Mouse (Mus musculus) forebrain, embryonic 16.5 days (tissue): ENCODE results near the gene Spred1. TPM values are rescaled to one million over a fixed set of nuclear protein-coding genes. Genes with fewer than 3 reads are reported as not detected.

Experiments used
- ATAC-seq: fragments of 200-750 bp; cut with Nextera tagmentation; 2 replicates; pipeline ENCODE4 v1.8.0; 2017; ENCODE audit warnings: mild to moderate bottlenecking, moderate library complexity
- H3K27ac ChIP-seq: fragments of 300-500 bp; sonication (generic); 2 replicates; pipeline ENCODE4 v1.5.1; 2014; ENCODE audit warnings: low read length, control low read depth
- H3K27me3 ChIP-seq: fragments of 300-500 bp; sonication (generic); replicated peaks from 2 replicates; pipeline ENCODE4 v1.6.1; 2014; ENCODE audit warnings: low read length; ENCODE audit not compliant: control insufficient read depth, insufficient read depth
- H3K36me3 ChIP-seq: fragments of 300-500 bp; sonication (generic); 2 replicates; pipeline ENCODE4 v1.6.1; 2014; ENCODE audit not compliant: control insufficient read depth, insufficient read depth
- H3K4me1 ChIP-seq: fragments of 300-500 bp; sonication (generic); replicated peaks from 2 replicates; pipeline ENCODE4 v1.6.1; 2014; ENCODE audit warnings: low read length; ENCODE audit not compliant: control insufficient read depth, insufficient read depth
- H3K4me2 ChIP-seq: fragments of 300-500 bp; sonication (generic); 2 replicates; pipeline ENCODE4 v1.6.1; 2014; ENCODE audit warnings: mild to moderate bottlenecking, low read length, control low read depth
- H3K4me3 ChIP-seq: fragments of 300-500 bp; sonication (generic); replicated peaks from 2 replicates; pipeline ENCODE4 v1.5.1; 2014; ENCODE audit warnings: mild to moderate bottlenecking, low read length, control low read depth
- H3K9ac ChIP-seq: fragments of 300-500 bp; sonication (generic); replicated peaks from 2 replicates; pipeline ENCODE4 v1.6.1; 2014; ENCODE audit warnings: low read depth, low read length, control low read depth
- H3K9me3 ChIP-seq: fragments of 300-500 bp; sonication (generic); 2 replicates; pipeline ENCODE4 v1.6.1; 2016; ENCODE audit warnings: low read length; ENCODE audit not compliant: control insufficient read depth
- WGBS: fragments of 180-500 bp; shearing (Covaris S2); extraction: QIAGEN DNeasy Blood & Tissue Kit; methylation state at CpG from one replicate; pipeline ENCODE4 v1.1.7; 2014; 5-methylcytosine and 5-hydroxymethylcytosine counted together
- polyA plus RNA-seq: library from polyadenylated mRNA; unstranded; fragments of >200 nt; fragmentation: Nextera tagmentation; extraction: Ambion mirVana; gene quantifications from 2 replicates; pipeline ENCODE4 v1.2.1, GENCODE M21; 2015

The Spred1 gene
- polyA plus RNA-seq, 1 experiment from 2014 or later, result 8.2 TPM

GRCm38 (mm10) chr2:117113762-117114161, 7.4 kb upstream of the Spred1 start:
- 79% methylated on average over 4 of the region's 4 CpGs for WGBS
- Histone ChIP-seq H3K36me3 (no peaks in the 10 kb centered on the region), H3K9ac (no peak overlapping the region), H3K4me3 (no peak overlapping the region), H3K4me2 (no peak overlapping the region), H3K27ac (no peak overlapping the region), H3K4me1 (no peaks in the 10 kb centered on the region), H3K27me3 (no peaks in the 10 kb centered on the region), H3K9me3 (no peaks in the 10 kb centered on the region)
- ATAC-seq, result no peak

- no peaks in the 10 kb centered on the region for H3K27me3 ChIP-seq
- H3K4me1 ChIP-seq, result peaks cover 7% of the 10 kb centered on the region
- H3K4me2 ChIP-seq, result no peak overlapping the region
- no peak overlapping the region for H3K4me3 ChIP-seq
- H3K27ac ChIP-seq, result no peak overlapping the region
- 58% methylated on average over 2 of the region's 2 CpGs for WGBS
- H3K9me3 ChIP-seq, result no peaks in the 10 kb centered on the region
- H3K9ac ChIP-seq, result no peak overlapping the region
- ATAC-seq, result no peak
- no peaks in the 10 kb centered on the region for H3K36me3 ChIP-seq
These were observed 2.7 kb upstream of the Spred1 start for GRCm38 (mm10) chr2:117118516-117118915.

GRCm38 (mm10) chr2:117119291-117120245, 1.6 kb upstream of the Spred1 start:
- peak; percentile 51 for ATAC-seq
- Histone ChIP-seq H3K4me3 (peak overlapping the region; percentile 84), H3K4me1 (peaks cover 12% of the 10 kb centered on the region), H3K36me3 (no peaks in the 10 kb centered on the region), H3K4me2 (peak overlapping the region; percentile 86), H3K9me3 (no peaks in the 10 kb centered on the region), H3K9ac (peak overlapping the region; percentile 90), H3K27ac (peak overlapping the region; percentile 98), H3K27me3 (no peaks in the 10 kb centered on the region)
- 4% methylated on average over 30 of the region's 30 CpGs for WGBS

GRCm38 (mm10) chr2:117120246-117121211, 645 bp upstream of the Spred1 start:
- Histone ChIP-seq H3K27me3 (no peaks in the 10 kb centered on the region), H3K27ac (peak overlapping the region; percentile 98), H3K9ac (peak overlapping the region; percentile 90), H3K9me3 (no peaks in the 10 kb centered on the region), H3K36me3 (no peaks in the 10 kb centered on the region), H3K4me3 (peak overlapping the region; percentile 84), H3K4me1 (peaks cover 15% of the 10 kb centered on the region), H3K4me2 (peak overlapping the region; percentile 86)
- ATAC-seq, result peak; percentile 81
- WGBS, result under 1% methylated on average over 97 of the region's 101 CpGs

- no peaks in the 10 kb centered on the region for H3K9me3 ChIP-seq
- H3K4me2 ChIP-seq, result peak overlapping the region; percentile 78
- peak overlapping the region; percentile 98 for H3K27ac ChIP-seq
- peak overlapping the region; percentile 84 for H3K4me3 ChIP-seq
- H3K27me3 ChIP-seq, result no peaks in the 10 kb centered on the region
- peak overlapping the region; percentile 90 for H3K9ac ChIP-seq
- ATAC-seq, result no peak
- no peaks in the 10 kb centered on the region for H3K36me3 ChIP-seq
- H3K4me1 ChIP-seq, result peaks cover 15% of the 10 kb centered on the region
- under 1% methylated on average over 19 of the region's 19 CpGs for WGBS
These were observed 921 bp downstream of the Spred1 start for GRCm38 (mm10) chr2:117121984-117122605.

GRCm38 (mm10) chr2:117122701-117123337, 1.6 kb downstream of the Spred1 start:
- no peak overlapping the region for H3K27ac ChIP-seq
- WGBS, result 3% methylated on average over 17 of the region's 17 CpGs
- H3K4me3 ChIP-seq, result peak overlapping the region; percentile 84
- H3K27me3 ChIP-seq, result no peaks in the 10 kb centered on the region
- peak; percentile 32 for ATAC-seq
- H3K36me3 ChIP-seq, result no peaks in the 10 kb centered on the region
- no peaks in the 10 kb centered on the region for H3K9me3 ChIP-seq
- peaks cover 15% of the 10 kb centered on the region for H3K4me1 ChIP-seq
- peak overlapping the region; percentile 78 for H3K4me2 ChIP-seq
- H3K9ac ChIP-seq, result peak overlapping the region; percentile 90

- H3K36me3 ChIP-seq, result no peaks in the 10 kb centered on the region
- 0 out of 2 replicates have a peak overlapping the region, but pooled peaks have one; percentile 35 for H3K9ac ChIP-seq
- no peaks in the 10 kb centered on the region for H3K9me3 ChIP-seq
- H3K27me3 ChIP-seq, result no peaks in the 10 kb centered on the region
- WGBS, result 26% methylated on average over 3 of the region's 3 CpGs
- peak overlapping the region; percentile 26 for H3K4me3 ChIP-seq
- no peak for ATAC-seq
- H3K4me2 ChIP-seq, result peak overlapping the region; percentile 53
- H3K27ac ChIP-seq, result no peak overlapping the region
- H3K4me1 ChIP-seq, result peaks cover 15% of the 10 kb centered on the region
These were observed 2.5 kb downstream of the Spred1 start for GRCm38 (mm10) chr2:117123701-117124100.

GRCm38 (mm10) chr2:117124839-117125238, 3.7 kb downstream of the Spred1 start:
- H3K4me3 ChIP-seq, result no peak overlapping the region
- peaks cover 8% of the 10 kb centered on the region for H3K4me1 ChIP-seq
- H3K4me2 ChIP-seq, result no peak overlapping the region
- H3K9me3 ChIP-seq, result no peaks in the 10 kb centered on the region
- H3K27ac ChIP-seq, result no peak overlapping the region
- WGBS, result 55% methylated on average over 2 of the region's 2 CpGs
- H3K9ac ChIP-seq, result no peak overlapping the region
- H3K36me3 ChIP-seq, result no peaks in the 10 kb centered on the region
- H3K27me3 ChIP-seq, result no peaks in the 10 kb centered on the region
- no peak for ATAC-seq
